Comparison of ENCODE assay signal across 28 mouse cellular contexts in genomic region chr8:94540025-94540424, GRCm38 (mm10).
"Had no signal": no experiment of that assay in that cellular context is flagged by ENCODE, and none has a peak within 500 bp of the region (broad histone marks: within the 10 kb centered on the region; RNA-seq: fewer than 3 reads in every experiment).

No protein-coding gene starts in this region.

- DNase-seq: gastrocnemius, adult 2 months; gastrocnemius, postnatal 10 days; gastrocnemius, postnatal 25 days; heart, adult 18-20 months; heart, postnatal 10 days; heart, postnatal 4 days; kidney, adult 18-20 months; kidney, adult 8-10 months; kidney, postnatal 10 days; kidney, postnatal 25 days; kidney, postnatal 4 days; layer of hippocampus, postnatal 36 days; left cerebral cortex, postnatal 4 days; liver; liver, embryonic 13.5 days; liver, postnatal 0 days had no signal

- H3K27ac ChIP-seq: gastrocnemius, adult 2 months; heart, embryonic 10.5 days; hindbrain, embryonic 10.5 days; hindbrain, embryonic 12.5 days; hindbrain, embryonic 14.5 days; intestine, embryonic 15.5 days; layer of hippocampus, adult 2 months; limb, embryonic 12.5 days; liver, embryonic 13.5 days; liver, embryonic 15.5 days had no signal

- H3K9me3 ChIP-seq: heart, embryonic 10.5 days; heart, embryonic 12.5 days; hindbrain, embryonic 10.5 days; hindbrain, embryonic 12.5 days; intestine, embryonic 15.5 days; limb, embryonic 12.5 days; liver, embryonic 13.5 days; liver, embryonic 15.5 days had no signal

- H3K4me3 ChIP-seq: gastrocnemius, adult 2 months; heart, embryonic 10.5 days; heart, embryonic 12.5 days; hindbrain, embryonic 10.5 days; hindbrain, embryonic 12.5 days; intestine, embryonic 15.5 days; layer of hippocampus, adult 2 months; limb, embryonic 12.5 days; liver, embryonic 13.5 days; liver, embryonic 15.5 days had no signal

- H3K36me3 ChIP-seq: heart, embryonic 10.5 days; heart, embryonic 12.5 days; hindbrain, embryonic 10.5 days; hindbrain, embryonic 12.5 days; intestine, embryonic 15.5 days; limb, embryonic 12.5 days; liver, embryonic 13.5 days; liver, embryonic 15.5 days had no signal

- H3K9ac ChIP-seq: heart, embryonic 12.5 days; hindbrain, embryonic 12.5 days; hindbrain, embryonic 14.5 days; intestine, embryonic 15.5 days; limb, embryonic 12.5 days; liver, embryonic 13.5 days; liver, embryonic 15.5 days; liver, postnatal 0 days had no signal

- H3K4me1 ChIP-seq: intestine, embryonic 15.5 days; liver, embryonic 13.5 days; liver, embryonic 15.5 days had no signal

- ATAC-seq: hindbrain, embryonic 16.5 days; inflammation-experienced regulatory T-cells, adult 6 months; intestine, embryonic 15.5 days; intestine, postnatal 0 days; liver, postnatal 0 days had no signal
